Mouse (Mus musculus) erythroblast, adult 5-6 weeks (primary cell): ENCODE measurements around the gene Klhl26. TPM values are rescaled to one million over a fixed set of nuclear protein-coding genes. Genes with fewer than 3 reads are reported as not detected.
"Not testable (repeated sequence)": the region's sequence is repeated elsewhere in the genome, so short reads cannot be mapped to it uniquely, and the experiment has no call there.

ENCODE experiments used
- ATAC-seq: replicated peaks from 2 replicates; pipeline ENCODE4 v1.8.0; 2016; ENCODE audit warnings: moderate number of reproducible peaks, mild to moderate bottlenecking, moderate TSS enrichment, inconsistent platforms; ENCODE audit not compliant: poor library complexity, low FRiP score, severe bottlenecking
- total RNA-seq, 2 experiments: library from RNA; stranded (forward) in 1 of 2; stranded (reverse) in 1 of 2; fragments of 150-400 nt in 1 of 2; fragments of 200-764, 138-1000 nt in 1 of 2; gene quantifications; 2 replicates each; pipeline versions ENCODE4 v1.2.3 to v1.2.4; 2015 to 2017; ENCODE audit warnings: low replicate concordance in 2 of 2

The Klhl26 gene
- total RNA-seq (2015; ENCODE audit: low replicate concordance) (0.38 and 1.7 TPM in 2 replicates), total RNA-seq (2017; ENCODE audit: low replicate concordance) (1.8 and 2.8 TPM in 2 replicates)

DNA sequence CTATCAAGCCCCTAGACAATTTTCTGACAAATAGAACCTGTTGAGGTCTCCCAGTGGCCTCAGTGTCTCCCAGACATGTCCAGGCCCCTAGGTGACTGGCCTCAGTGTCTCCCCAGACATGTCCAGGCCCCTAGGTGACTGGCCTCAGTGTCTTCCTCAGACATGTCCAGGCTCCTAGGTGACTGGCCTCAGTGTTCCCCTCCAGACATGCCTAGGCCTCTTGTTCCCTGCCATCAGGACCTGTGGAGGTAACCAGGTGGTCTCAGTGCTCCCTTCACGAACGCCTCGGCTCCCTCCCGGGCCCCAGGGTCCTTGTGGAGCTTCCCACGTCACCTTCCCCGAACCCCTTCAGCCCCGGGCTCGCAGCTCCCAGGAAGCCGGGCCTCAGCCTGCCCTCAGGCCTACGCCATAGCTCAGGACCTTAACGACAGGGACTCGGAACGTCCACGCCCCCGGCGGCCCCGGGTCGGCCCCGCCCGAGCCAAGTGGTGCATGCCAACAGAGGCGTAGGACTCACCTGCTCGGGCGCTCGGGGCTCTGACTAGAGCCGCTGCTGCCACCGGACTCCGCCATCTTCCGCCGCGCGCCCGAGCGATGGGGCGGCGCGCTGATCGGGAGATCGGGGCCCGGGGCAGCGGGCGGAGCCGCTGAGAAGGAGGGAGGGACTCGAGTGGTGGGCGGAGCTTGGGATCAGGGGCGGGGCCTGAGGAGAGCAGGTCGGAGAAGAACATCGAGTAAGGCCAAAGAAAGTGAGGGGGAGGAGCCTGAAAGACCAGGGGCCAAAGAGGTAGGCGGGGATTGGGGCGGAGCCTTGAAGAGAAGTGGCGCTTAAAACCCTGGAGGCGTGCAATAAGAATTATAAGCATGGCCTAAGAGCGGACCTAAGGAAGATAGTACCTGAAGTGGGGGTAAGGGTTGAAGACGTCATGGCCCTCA, at the start of gene Klhl26:
Klhl26 (minus strand) TSS at position 636 of the 936 bp plus-strand sequence.
- ATAC-seq = peak; percentile 90

DNA sequence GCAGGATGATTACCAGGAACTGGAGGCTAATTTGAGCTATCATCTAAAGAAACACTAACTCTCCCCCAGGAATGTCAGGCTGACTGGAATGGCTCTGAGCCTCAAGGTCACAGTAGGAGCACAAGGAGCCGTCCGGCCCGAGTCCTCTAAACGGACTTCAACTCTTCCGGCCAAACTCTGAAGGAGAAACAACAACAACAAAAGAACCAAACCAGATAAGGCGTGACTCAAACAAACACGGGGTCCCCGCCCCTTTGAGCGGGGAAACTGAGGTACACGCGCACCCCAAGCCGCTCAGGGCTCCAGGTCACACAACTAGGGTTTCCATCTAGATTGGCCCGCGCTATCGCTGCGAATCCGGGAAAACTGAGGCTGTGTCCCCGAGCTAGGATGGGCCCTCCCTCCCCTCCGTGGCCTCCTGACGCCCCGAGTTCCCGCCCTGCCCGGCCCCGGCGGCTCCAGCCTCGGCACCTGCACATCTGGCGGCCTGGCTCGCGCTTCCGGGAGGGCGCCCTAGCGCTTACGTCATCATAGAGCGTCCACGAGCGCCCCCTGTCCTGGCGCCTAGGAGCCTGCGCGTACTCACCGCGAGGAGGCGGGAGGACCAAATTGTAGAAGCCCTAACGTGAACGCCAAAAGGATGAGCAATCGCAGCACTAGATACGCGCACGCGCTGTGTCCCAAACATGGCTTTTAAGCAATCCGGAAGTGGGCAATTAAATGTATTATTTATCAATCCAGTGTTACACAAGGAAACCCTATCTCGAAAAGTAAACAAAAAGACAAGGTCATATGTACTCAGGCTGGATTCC, 46.0 kb upstream of the Klhl26 start:
- ATAC-seq = peak; percentile 84

DNA sequence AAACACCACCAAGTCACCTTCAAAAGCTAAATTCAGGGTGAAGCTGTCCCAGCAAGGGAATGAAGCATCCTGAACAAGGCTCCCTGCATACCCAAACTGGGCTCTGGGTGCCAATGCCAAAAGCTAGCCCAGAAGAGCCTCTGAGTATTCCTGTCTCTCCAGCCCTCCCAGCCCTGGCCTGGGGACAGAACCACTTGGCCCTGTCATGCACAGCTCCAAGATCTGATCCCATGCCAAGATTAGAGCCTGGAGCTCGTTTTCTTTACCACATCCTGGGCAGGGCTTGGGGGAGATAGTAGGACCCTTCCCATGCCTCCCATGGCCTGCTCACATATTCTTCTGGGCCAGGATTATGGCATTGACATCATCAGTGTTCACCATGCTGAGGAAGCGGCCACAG, 42.8 kb upstream of the Klhl26 start:
- no peak for ATAC-seq

DNA sequence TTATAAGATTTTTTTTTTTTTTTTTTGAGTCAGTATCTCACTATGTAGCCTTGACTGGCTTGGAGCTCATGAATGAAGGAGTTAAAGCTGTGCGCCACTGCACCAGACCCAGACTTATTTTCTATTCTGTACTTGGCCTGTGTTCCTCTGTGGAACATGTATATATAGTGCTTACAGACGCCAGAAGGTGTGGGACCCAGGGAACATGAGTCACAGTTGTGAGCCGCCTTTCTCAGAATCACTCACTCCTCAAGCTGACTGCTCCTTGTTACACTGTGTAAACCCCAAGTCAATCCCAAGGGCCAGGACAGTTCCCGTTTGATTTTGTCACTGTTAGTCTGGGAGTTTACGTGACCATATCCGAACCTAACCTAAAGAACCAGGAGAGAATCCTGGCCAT, 42.3 kb upstream of the Klhl26 start:
- no peak for ATAC-seq

DNA sequence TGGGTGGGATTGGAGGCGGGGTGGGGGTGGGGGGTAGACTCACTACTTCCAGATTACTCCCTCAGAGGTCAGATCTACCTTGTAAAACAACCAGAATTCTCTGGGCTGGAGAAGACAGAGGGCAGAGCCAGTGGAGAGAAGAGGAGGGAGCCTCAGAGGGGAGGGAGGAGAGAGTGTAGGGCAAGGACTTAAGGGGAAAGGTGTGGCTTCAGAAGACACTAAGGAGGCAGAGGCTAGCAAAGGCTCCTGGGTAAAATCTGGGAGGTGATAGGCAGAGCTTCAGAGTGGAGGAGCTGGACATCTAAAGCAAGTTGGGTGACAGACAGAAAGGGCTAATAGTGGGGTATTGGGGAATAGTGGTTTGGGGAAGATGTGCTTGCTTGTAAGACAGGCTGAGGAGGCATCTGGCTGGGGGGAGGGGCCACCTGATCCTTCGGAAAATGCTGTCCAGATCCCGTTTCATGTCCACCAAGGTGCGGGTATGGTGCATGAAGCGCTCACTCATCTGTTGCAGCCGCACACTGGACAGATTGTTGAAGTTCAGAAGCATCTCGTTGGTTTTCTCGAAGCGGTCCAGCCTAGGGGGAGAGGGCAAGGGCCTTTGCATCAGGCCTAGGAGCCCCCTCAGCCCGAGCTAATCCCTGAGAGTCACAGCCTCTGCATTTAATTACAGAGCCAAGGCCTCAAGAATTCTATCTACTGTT, 41.3 kb upstream of the Klhl26 start:
- no peak for ATAC-seq

DNA sequence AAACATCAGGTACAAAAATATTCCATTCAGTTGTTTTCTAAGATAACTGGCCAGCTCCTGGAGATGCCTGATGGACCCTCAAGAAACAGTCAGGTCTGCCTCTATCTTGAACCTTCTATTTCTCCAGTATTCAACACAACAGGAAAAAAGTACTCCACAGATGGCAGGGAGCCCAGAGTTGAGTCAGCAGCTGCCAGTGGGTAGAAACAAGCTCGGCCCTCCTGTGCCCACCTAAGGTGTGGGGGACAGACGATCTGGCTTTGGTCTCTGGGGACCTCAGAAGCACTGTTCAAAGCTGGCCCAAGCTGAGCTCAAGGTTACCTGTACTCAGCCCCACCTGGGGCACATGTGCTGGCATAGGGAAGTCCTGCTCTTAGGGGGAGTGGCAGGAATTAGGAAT, 36.7 kb upstream of the Klhl26 start:
- no peak for ATAC-seq

DNA sequence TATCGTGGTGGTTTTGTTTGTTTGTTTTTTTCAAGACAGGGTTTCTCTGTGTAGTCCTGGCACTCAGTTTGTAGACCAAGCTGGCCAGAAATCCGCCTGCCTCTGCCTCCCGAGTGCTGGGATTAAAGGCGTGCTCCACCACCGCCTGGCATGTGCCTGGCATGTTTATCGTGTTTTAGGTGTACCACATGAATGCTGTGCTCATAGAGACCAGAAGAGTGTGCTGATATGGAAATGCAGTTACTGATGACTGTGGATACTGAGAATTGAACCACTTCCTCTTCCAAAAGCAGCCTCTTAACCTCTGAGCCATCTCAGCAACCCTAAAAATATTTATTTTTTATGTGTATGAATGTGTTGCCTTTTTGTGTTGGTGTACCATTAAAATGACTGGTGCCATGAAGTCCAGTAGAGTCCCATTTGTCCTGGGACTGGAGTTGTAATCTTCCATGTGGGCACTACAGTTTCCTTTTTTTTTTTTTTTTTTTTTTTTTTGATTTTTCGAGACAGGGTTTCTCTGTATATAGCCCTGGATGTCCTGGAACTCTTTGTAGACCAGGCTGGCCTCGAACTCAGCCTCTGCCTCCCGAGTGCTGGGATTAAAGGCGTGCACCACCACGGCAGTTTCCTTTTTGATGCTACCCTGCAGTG, 35.6 kb upstream of the Klhl26 start:
- ATAC-seq = no peak

DNA sequence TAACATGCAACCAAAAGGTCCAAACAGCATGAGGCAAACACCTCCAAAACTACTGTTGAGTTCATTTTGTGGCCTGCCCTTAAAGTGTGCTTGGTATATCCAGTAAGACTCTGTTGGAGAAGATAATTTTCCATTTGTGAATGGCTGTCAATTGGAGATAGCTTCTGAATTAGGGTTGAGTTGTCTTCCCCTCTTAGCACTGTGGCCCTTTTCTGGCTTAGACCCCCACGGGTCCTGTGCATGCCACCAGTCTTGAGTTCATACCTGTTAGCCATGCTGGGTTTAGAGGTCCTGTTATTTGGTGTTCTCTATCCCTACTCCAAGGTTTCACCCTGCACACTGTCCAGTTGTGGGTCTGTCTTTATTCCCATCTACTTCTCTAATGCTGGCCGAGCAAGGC, 35.0 kb upstream of the Klhl26 start:
- no peak for ATAC-seq

DNA sequence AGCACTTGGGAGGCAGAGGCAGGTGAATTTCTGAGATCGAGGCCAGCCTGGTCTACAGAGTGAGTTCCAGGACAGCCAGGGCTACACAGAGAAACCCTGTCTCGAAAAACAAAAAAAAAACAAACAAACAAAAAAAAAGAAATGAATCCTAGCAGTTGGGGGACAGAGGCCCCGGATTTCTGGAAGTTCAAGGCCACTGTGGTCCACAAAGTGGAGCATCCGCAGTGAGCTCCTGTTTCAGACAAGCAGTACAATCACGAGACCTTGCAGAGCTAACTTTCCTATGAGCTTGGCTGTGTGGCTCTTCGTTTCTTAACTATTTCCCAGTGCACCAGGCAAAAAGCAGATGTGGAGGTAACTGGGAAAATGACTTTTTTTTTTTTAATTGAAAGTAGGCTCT, 34.4 kb upstream of the Klhl26 start:
- ATAC-seq = not testable (repeated sequence)

DNA sequence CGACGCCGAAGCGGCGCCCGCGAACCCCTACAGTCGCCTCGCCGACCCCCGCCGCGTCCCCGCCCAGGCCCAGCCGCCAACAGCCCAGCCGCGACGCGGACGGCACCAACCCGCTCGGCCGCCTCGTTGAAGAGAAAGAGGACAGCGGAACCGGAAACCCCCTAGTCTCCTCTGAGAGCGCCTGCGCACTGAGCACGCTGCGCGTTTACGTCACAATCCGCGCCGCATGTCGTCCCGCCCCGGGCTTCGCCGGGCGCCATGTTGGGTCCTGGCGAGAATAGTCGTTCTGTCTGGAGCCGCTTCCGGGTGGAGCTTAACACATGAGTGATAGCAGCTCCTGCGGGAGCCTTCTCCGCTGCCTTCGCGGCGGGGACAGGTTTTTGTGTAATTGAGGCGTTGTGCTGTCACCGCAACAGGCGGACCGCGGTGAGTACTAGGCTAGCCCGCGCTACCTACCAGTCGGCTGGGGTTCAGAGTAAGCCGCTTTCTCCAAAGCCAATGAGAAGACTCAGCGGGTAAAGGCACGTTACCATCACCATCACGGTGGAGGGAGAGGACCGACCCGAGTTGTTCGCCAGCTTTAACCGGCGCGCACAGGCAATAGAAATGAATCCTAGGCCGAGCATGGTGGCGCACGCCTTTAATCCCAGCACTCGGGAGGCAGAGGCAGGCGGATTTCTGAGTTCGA, 33.6 kb upstream of the Klhl26 start, which contains the start of gene Uba52:
Uba52 (minus strand) TSS at position 574 of the 688 bp plus-strand sequence.
- ATAC-seq = peak; percentile 81

DNA sequence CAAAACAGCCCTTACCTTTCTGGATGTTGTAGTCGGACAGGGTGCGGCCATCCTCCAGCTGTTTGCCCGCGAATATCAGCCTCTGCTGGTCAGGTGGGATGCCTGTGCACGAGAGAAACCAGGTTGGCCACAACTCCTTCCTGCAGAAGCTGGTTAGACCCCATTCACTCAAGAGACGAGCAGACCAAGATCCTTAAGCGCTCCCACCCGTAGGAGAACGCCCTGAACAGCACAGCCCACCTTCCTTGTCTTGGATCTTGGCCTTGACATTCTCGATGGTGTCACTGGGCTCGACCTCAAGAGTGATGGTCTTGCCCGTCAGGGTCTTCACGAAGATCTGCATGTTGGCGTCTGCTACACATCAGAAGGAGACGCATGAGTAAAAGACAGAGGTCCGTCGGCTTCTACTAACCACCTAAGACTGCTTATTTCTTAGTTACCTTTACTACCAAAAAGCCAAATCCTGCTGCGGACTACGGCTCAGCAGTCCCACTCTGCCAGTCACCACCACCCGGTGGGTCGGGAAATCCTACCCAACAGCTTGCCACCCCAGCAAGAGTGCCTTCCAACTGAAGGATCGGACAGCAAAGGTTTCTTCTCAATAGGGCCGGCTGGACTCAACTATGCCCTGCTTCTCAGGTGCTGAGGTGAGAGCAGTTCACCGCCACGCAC, 32.6 kb upstream of the Klhl26 start:
- no peak for ATAC-seq

DNA sequence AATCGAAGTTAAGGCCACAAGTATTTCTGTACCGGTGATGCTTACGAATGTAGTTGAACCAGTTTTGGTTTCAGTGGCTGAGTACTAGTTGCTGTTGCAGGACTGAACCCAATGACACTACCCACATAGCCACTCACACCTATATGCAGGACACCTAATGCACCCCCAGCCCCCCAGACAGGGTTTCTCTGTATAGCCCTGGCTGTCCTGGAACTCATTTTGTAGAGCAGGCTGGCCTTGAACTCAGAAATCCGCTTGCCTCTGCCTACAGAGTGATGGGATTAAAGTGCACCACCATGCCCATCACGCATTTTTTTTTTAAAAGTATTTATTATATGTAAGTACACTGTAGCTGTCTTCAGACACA, 30.2 kb upstream of the Klhl26 start:
- no peak for ATAC-seq

DNA sequence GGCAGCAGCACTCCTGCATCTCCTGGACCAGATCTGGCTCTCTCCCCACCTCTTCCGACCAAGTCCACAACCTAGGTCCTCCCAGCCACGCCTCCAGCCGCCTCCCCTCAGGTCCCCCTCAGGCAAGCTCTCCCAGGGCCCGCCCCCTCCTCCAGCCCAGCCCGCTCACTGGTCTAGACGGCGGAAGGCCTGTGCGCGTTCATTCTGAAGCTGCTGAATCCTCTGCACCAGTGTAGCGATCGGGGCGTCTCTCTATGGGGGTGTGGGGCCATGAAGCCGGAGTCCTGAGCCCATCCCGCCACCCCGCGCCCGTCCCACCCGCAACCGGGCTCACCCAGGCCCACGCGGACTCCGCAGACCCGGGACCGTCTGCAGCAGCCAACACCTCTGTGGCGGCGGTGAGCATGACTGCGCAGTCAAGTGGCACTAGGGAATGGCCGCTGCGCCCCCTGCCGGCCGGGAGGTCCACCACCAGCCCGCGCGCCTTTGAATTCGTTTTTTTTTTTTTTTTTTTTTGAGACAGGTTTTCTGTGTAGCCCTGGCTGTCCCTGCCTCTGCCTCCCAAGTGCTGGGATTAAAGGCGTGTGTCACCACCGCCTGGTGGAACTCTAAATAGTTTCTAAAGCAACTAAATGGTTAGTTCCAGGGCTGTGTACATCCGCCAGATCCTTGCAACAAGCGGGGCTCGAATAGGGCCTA, 29.7 kb upstream of the Klhl26 start, which contains the start of gene Rex1bd:
Rex1bd (minus strand) TSS at position 425 of the 699 bp plus-strand sequence.
- peak; percentile 51 for ATAC-seq

DNA sequence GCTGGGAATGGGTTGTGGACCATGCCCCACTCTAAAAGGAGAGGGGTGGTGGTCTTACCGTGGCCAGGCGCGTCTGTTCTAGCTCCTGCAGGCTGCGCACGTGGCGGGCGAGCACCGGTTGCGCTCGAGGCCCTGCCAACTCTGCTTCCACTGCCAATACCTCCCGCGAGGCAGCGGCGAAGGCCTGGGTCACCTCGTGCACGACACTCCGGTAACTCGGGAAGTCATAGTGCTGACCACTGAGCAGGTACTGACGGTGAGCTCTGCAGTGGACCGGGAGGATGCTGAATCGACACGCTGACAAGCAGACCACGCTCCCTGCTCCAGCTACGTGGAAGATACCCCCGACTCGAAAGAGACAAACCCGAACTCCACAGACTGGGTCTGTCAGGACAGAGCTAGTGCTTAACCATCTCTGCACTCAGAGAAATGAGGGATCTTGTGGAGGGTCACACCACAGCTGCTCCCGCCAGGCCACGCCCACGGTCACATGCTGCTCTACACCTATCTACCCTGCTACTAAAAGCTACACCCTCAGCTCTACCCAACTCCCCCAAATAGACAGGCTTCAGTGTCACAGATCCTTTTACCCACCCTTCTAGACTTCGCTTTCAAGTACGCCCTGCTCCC, 29.0 kb upstream of the Klhl26 start:
- peak; percentile 1 for ATAC-seq

DNA sequence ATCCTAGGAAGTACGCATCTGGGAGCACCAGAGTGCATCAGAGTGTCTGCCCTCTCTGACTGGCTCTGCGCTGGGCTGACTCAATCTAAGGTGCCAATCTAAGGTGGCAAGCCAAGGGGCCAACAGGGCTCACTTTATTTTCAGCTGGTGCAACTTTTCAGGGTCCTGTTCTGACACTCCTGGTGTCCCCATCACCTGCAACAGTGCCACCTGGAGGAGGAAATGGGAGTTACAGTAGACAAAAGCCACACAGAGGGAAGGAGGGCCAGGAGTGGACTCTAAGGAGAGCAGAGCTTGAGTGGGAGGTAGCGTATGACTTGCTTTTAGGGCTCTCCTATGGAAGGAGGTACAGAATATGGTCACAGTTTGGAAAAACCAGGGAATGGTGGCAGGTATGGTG, 28.1 kb upstream of the Klhl26 start:
- peak; percentile 36 for ATAC-seq

DNA sequence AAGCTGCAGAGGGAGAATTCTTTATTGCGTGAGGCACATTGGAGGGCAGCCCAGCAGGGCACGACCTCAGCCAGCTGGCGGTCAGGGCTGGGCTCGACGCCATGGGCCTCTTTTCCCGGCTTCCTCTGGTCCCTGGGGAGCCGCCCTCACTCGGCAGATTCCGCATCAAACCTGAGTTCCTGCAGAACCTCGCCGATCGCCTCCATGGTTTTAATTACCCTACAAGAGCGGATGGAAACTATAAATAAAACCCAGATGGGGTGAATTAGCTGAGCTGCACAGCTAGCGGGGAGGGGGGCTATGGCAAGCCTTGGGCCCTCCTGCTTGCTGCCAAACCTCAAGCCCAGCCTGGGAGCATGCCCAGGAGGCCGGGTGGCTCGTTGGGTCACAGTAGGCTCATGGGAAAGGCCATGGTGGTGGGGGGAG, 27.5 kb upstream of the Klhl26 start:
- no peak for ATAC-seq

DNA sequence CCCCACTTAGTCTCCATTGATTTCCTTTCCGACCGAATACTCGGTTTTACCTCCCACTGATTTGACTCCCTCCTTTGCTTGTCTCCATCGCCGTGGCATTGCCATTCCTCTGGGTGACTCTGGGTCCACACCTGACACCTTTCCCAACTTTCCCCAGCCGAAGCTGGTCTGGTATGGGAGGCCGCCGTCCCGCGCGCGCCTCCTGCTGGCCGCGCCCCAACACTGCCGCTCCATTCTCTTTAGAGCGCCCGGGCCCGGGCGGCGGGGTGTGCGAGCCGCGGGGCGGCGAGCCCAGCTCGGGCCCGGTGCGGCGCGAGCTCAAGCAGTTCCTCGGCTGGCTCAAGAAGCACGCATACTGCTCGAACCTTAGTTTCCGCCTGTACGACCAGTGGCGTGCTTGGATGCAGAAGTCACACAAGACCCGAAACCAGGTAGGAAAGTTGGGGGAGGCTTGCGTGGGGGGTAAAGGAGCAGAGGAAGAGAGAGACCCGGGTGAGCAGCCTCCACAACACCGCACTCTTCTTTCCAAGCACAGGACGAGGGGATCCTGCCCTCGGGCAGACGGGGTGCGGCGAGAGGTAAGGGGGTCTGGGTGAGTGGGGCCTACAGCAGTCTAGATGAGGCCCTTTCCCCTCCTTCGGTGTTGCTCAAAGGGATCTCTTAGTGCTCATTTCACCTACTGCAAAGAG, 26.4 kb upstream of the Klhl26 start:
- ATAC-seq = peak; percentile 34; the same call in 1 of the 2 replicates
